Mouse (Mus musculus) embryonic facial prominence, embryonic 10.5 days (tissue): ENCODE data around the gene Tvp23a. TPM values are rescaled to one million over a fixed set of nuclear protein-coding genes. Genes with fewer than 3 reads are reported as not detected.

Experiments
- DNase-seq: peaks from one replicate; pipeline ENCODE4 v3.0.0-alpha.2; 2017; ENCODE audit warnings: low spot score
- H3K27ac ChIP-seq: fragments of 300-500 bp; sonication (generic); replicated peaks from 2 replicates; pipeline ENCODE4 v1.5.1; 2016; ENCODE audit warnings: mild to moderate bottlenecking
- H3K27me3 ChIP-seq: fragments of 300-500 bp; sonication (generic); replicated peaks from 2 replicates; pipeline ENCODE4 v1.6.1; 2016; ENCODE audit warnings: low read depth, mild to moderate bottlenecking; ENCODE audit not compliant: poor library complexity, severe bottlenecking
- H3K36me3 ChIP-seq: fragments of 300-500 bp; sonication (generic); replicated peaks from 2 replicates; pipeline ENCODE4 v1.6.1; 2016; ENCODE audit warnings: mild to moderate bottlenecking, moderate library complexity
- H3K4me1 ChIP-seq: fragments of 300-500 bp; sonication (generic); 2 replicates; pipeline ENCODE4 v1.6.1; 2016
- H3K4me3 ChIP-seq: fragments of 300-500 bp; sonication (generic); 2 replicates; pipeline ENCODE4 v1.5.1; 2016; ENCODE audit warnings: mild to moderate bottlenecking, moderate library complexity
- H3K9me3 ChIP-seq: fragments of 300-500 bp; sonication (generic); 2 replicates; pipeline ENCODE4 v1.6.1; 2016; ENCODE audit warnings: mild to moderate bottlenecking
- WGBS: fragments of 180-500 bp; shearing (Covaris S2); methylation state at CpG from one replicate; pipeline ENCODE4 v1.1.7; 2016; 5-methylcytosine and 5-hydroxymethylcytosine counted together
- polyA plus RNA-seq: library from polyadenylated mRNA; unstranded; fragments of >200 nt; fragmentation: Nextera tagmentation; extraction: Ambion mirVana; gene quantifications from 2 replicates; pipeline ENCODE4 v1.2.1, GENCODE M21; 2016

Tvp23a gene
- polyA plus RNA-seq, 1 experiment from 2014 or later, result 21.4 TPM

DNA sequence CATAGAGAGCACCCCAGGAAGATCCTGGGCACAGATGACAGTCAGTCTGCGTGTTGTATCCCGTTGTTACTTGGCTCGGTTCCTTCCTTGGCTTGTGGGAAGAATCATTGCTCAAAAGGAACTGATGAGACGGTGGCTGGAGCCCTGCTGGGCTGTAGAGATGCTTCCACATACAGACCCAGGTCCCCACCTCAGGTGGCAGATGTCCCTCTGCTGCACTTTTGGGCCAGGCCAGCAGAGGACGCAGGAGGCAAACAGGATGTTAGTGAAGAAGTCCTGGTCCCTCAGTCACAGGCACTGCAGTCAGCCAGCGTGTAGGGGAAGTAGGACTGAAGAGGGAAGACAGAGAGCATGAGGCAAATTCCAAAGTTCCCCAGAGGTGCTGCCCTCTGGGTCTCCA, 31.2 kb downstream of the Tvp23a start:
- WGBS, result 78% methylated on average over 6 of the region's 6 CpGs
- Histone ChIP-seq H3K4me3 (no peak overlapping the region), H3K4me1 (peaks cover 14% of the 10 kb centered on the region), H3K27ac (no peak overlapping the region), H3K27me3 (no peaks in the 10 kb centered on the region), H3K36me3 (peaks cover 79% of the 10 kb centered on the region), H3K9me3 (no peaks in the 10 kb centered on the region)
- DNase-seq, result no peak

DNA sequence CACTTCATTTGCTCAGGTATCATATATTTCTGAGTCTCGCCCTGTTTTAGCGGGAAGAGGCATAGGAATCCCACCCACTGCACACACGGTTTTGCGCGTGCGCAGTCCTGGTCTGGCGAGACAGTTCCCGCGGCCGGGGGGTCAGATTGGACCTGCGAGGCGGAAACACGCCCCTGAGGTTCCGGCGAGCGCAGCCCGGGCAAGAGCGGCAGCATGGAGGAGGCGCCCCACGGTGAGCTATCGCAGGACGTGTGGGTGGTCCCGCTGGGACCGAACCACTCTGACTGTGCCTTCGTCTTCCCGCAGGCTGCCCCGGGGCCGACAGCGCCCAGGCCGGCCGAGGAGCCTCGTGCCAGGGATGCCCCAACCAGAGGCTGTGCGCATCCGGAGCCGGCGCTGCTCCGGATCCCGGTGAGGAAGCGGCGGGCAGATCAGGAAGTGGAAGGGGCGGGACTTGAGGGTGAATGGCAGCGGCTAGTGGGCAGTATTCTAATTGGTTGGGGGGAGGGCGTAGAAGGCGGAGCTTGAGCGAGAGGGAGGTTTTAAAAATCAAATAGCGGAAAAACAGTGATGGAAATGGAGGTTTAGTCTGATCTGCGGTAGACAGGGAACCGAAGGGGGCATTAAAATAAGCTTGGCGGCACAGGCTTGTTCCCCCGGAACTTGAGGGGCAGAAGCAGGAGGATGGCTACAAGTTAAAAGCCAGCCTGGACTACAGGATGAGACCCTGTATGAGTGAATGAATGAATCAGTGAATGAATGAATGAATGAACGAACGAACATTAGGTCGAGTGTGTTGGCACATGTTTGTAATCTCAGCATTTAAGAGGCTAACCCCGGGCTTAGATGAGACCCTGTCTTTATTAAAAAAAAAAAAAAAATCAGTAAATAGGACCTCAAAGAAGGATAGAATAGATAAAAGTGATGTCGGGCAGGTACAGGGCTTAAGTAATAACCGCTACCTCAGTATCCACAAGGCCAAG, 35.1 kb downstream of the Tvp23a start, which contains the start of gene Nubp1:
Gene Nubp1 (plus strand): TSS at position 185 of the 983 bp plus-strand sequence.
- peaks cover 15% of the 10 kb centered on the region for H3K4me1 ChIP-seq
- whole genome bisulfite sequencing, result 3% methylated on average over 56 of the region's 56 CpGs
- no peaks in the 10 kb centered on the region for H3K9me3 ChIP-seq
- H3K4me3 ChIP-seq, result peak within 1 kb of the TSS; percentile 74
- H3K27ac ChIP-seq, result peak within 1 kb of the TSS; percentile 97
- peaks cover 40% of the 10 kb centered on the region for H3K36me3 ChIP-seq
- peak; percentile 98 for DNase-seq
- no peaks in the 10 kb centered on the region for H3K27me3 ChIP-seq

DNA sequence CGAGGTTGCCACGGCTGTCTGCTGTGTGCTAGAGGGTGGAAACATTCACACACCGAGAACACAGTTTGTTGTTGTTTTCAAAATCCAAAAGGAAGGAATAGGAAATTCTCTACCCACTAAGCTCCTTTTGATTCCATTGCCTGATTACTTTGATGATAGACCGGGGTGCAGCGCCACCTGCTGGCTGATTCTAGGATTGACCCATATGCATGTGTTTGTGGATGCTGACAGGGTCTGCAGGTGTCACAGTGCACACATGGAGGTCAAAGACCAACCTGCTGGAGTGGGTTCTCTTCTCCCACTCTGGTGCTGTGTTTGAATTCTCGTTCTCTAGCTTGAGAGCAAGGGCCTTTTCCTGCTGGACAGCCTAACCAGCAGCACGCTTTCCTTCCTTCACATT, 48.0 kb downstream of the Tvp23a start:
- Histone ChIP-seq H3K27ac (no peak overlapping the region), H3K4me3 (no peak overlapping the region), H3K9me3 (no peaks in the 10 kb centered on the region), H3K27me3 (peaks cover 27% of the 10 kb centered on the region), H3K4me1 (peaks cover 8% of the 10 kb centered on the region), H3K36me3 (no peaks in the 10 kb centered on the region)
- DNase-seq, result peak; percentile 87
- WGBS, result 34% methylated on average over 7 of the region's 7 CpGs

DNA sequence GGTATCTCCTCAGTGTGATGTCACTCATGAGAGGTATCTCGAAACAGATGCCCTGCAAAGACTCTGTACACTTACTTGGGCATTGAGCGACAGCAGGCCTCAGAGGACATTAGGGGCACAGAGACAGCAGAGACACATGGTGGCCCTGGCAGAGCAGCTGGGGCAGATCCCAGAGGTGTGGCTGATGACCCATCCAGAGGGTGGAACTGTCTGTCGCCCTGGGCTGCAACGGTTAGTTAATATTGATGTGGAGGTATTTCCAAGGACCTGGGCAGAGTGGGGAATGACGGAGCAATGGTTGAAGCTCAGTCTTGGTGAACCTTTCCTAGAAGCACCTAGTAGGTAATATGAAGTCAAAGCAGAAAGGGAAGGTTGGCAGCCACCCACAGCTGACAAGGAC, 48.4 kb downstream of the Tvp23a start:
- DNase-seq, result no peak
- Histone ChIP-seq H3K4me1 (peaks cover 8% of the 10 kb centered on the region), H3K9me3 (no peaks in the 10 kb centered on the region), H3K36me3 (no peaks in the 10 kb centered on the region), H3K27me3 (peaks cover 31% of the 10 kb centered on the region), H3K4me3 (no peak overlapping the region), H3K27ac (no peak overlapping the region)
- WGBS, result 77% methylated on average over 5 of the region's 5 CpGs

DNA sequence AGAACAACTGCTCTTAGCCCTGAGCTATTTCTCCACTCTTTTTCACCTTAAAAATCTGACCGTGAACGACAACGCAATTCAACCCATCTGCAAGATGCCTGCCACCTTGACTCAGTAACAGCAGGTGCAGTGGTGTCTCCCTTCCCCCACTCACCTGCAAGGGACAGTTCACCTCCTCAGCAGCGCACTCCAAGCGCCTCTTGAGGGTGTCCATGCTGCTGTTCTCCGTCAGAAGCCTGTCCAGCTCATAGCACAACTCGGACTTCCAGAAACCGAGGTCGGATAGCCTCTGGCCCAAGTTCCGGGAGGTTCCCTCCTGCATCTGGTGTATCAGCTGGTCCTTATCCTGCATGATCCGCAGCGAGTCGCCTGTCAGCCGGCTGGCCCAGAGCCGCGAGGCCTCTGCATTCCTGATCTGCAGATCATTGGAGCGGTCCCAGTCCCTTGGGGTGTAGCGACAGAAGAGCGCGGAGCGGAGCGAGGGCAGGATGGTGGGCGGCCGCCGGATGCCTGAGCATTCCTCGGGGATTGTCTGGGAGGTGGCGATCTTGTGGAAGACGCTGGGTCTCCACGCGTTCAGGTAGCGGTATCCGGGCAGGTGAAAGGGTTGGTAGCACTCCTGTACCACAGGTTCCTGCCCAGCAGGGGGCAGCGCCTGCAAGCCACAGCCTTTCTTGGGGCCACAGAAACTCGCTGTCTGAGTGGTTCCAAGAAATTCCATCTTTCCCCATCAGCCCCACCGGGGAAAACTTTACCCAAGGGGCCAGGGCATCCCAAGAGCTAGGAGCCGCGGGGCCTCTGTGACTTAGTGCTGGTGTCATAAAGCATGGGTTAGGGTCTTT, 52.2 kb downstream of the Tvp23a start, which contains the start of gene Tekt5:
Gene Tekt5 (minus strand): TSS at position 792 of the 842 bp plus-strand sequence.
- Histone ChIP-seq H3K4me3 (peak within 1 kb of the TSS; percentile 50), H3K9me3 (no peaks in the 10 kb centered on the region), H3K27ac (no peak within 1 kb of the TSS), H3K36me3 (no peaks in the 10 kb centered on the region), H3K4me1 (peaks cover 8% of the 10 kb centered on the region), H3K27me3 (peaks cover 34% of the 10 kb centered on the region)
- DNase-seq, result peak; percentile 57
- 7% methylated on average over 37 of the region's 37 CpGs for whole genome bisulfite sequencing

DNA sequence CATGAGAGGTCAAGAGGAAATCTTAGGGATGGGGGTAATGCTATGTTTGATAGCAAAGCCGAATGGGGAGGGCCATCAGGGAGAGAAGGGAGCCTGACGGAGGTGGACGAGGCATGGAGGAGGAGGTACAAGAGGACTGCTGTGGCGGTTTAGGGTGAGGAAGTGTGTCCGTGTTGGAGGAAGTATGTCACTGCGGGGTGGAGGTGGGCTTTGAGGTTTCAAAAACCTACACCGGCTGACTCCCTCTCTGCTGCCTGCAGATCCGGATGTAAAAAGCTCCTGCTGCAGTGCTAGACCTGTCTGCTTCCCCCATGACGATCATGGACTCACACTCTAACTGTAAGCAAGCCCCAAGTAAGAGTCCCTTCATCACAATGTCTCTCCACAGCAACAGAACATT, 54.6 kb downstream of the Tvp23a start:
- no peaks in the 10 kb centered on the region for H3K36me3 ChIP-seq
- no peak for DNase-seq
- peaks cover 8% of the 10 kb centered on the region for H3K4me1 ChIP-seq
- no peak overlapping the region for H3K4me3 ChIP-seq
- H3K9me3 ChIP-seq, result no peaks in the 10 kb centered on the region
- peaks cover 34% of the 10 kb centered on the region for H3K27me3 ChIP-seq
- H3K27ac ChIP-seq, result no peak overlapping the region
- WGBS, result 86% methylated on average over 9 of the region's 9 CpGs

DNA sequence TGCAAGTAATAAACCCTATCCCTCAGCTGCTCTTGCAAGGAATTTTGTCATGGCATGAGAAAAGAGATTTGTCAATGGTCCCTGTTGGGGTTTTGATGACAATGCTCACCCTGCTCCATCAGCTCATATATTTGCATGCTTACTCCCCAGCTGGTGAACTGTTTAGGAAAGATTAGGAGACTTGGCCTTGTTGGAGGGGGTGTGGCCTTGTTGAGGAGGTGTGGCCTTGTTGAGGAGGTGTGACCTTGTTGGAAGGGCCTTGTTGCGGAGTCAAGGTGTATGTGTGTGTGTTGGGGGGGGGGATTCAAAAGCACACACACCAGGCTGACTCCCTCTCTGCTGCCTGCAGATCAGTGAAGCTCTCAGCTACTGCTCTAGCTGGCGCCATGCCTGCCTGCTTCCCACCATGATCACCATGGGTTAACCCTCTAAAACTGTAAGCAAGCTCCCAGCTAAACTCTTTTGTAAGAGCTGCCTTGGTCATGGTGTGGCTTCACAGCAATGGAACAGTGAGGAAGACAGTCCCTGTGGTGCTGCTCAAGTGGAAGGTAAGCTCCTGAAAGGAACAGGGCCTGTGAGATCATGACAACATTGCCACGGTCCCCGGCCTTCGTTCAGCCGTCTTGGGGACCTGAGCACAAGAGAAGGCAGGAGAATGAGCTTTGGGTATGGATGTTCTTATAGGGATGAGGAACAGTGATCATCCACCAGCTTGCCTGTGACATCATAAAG, 58.4 kb downstream of the Tvp23a start:
- H3K9me3 ChIP-seq, result no peaks in the 10 kb centered on the region
- no peak overlapping the region for H3K4me3 ChIP-seq
- H3K4me1 ChIP-seq, result 0 out of 2 replicates have a peak, but pooled peaks cover 3% of the 10 kb centered on the region
- 90% methylated on average over 6 of the region's 6 CpGs for WGBS
- H3K27ac ChIP-seq, result no peak overlapping the region
- no peak for DNase-seq
- no peaks in the 10 kb centered on the region for H3K36me3 ChIP-seq
- H3K27me3 ChIP-seq, result peaks cover 8% of the 10 kb centered on the region

- H3K4me3 ChIP-seq, result no peak overlapping the region
- 85% methylated on average over 12 of the region's 12 CpGs for WGBS
Measured at GRCm38 (mm10) chr16:10385261-10385660, 61.9 kb downstream of the Tvp23a start.

DNA sequence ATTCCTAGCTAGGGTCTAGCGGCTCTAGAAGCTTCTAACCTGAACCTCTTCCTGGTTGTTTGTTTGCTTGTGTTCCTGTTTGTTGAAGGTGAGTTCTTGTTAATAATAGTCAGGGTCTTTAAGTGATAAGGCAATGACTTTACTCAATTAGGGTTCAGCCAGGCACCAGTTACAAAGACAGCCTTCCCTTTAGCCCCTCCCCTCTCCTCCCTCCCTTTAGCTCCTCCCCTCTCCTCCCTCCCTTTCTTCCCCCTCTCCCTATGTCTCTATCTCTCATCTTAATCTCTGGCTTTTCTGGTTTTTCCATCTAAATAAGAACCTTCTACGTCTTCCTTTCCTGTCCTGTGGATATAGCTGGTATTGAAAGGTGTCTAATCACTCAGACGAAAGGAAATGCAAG, 62.6 kb downstream of the Tvp23a start:
- no peak overlapping the region for H3K4me3 ChIP-seq
- WGBS, result 60% methylated on average over 3 of the region's 3 CpGs
- 0 out of 2 replicates have a peak, but pooled peaks cover 7% of the 10 kb centered on the region for H3K27me3 ChIP-seq
- no peaks in the 10 kb centered on the region for H3K36me3 ChIP-seq
- no peak overlapping the region for H3K27ac ChIP-seq
- DNase-seq, result no peak
- no peaks in the 10 kb centered on the region for H3K9me3 ChIP-seq
- 0 out of 2 replicates have a peak, but pooled peaks cover 3% of the 10 kb centered on the region for H3K4me1 ChIP-seq

More at GRCm38 (mm10) chr16:10385261-10385660, 61.9 kb downstream of the Tvp23a start:
- H3K4me1 ChIP-seq, result 0 out of 2 replicates have a peak, but pooled peaks cover 3% of the 10 kb centered on the region
- DNase-seq, result no peak
- H3K27me3 ChIP-seq, result 0 out of 2 replicates have a peak, but pooled peaks cover 7% of the 10 kb centered on the region
- no peaks in the 10 kb centered on the region for H3K36me3 ChIP-seq
- no peak overlapping the region for H3K27ac ChIP-seq
- no peaks in the 10 kb centered on the region for H3K9me3 ChIP-seq

DNA sequence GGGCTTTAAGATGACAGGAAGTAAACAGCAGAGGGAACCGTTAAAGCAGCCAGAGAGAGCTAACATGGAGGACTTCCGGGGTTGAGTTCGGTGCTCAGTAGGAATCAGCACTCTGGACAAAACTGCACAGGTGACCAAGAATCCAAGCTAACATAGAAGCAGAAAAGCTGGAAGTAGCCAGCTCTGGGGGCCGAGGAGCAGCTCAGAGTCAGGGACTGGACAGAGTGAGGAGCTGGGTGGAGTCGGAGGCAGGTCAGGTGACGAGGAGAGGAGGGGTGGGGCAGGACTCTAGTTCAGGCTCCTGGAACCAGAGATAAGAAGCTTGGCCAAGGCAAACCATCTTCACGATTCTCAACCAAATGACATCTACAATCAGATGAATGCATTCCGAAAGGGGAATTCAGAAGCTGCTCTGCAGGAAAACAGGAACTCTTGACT, 63.1 kb downstream of the Tvp23a start:
- 30% methylated on average over 8 of the region's 8 CpGs for WGBS
- H3K4me3 ChIP-seq, result peak overlapping the region; percentile 37
- no peak overlapping the region for H3K27ac ChIP-seq

DNA sequence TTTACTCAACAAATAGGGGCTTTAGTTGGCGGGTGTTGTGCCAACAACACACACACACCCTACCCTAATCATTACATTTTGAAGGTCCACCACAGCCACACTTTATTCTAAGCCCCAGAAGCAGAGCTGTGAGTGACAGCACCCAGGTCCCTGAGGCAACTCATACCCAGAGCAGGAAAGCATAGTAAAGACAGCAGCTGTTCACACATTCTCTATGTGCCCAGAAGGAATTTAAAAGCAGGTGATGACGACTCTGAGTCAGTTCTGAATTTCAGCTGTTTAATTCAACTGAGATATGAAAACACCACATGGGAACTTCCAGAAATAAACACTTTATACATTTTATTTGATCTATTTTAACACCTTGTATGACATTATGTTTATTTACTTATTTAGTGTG, 67.6 kb downstream of the Tvp23a start:
- WGBS, result 69% methylated on average over 2 of the region's 2 CpGs
- no peak for DNase-seq
- no peaks in the 10 kb centered on the region for H3K9me3 ChIP-seq
- no peak overlapping the region for H3K4me3 ChIP-seq
- 0 out of 2 replicates have a peak, but pooled peaks cover 2% of the 10 kb centered on the region for H3K27me3 ChIP-seq
- H3K36me3 ChIP-seq, result no peaks in the 10 kb centered on the region
- H3K4me1 ChIP-seq, result peaks cover 9% of the 10 kb centered on the region
- H3K27ac ChIP-seq, result no peak overlapping the region

More for the DNA sequence above, 63.1 kb downstream of the Tvp23a start:
- peak; percentile 31 for DNase-seq
- Histone ChIP-seq H3K36me3 (no peaks in the 10 kb centered on the region), H3K4me1 (0 out of 2 replicates have a peak, but pooled peaks cover 3% of the 10 kb centered on the region), H3K27me3 (0 out of 2 replicates have a peak, but pooled peaks cover 7% of the 10 kb centered on the region), H3K9me3 (no peaks in the 10 kb centered on the region)
